Mouse (Mus musculus): ENCODE measurements at regions not wholly inside any gene's neighbourhood (a gene's known extent, or its start where the extent isn't known, plus 50 kb on each side); places are given as distances from the start of the nearest gene placed in this dataset.

DNA sequence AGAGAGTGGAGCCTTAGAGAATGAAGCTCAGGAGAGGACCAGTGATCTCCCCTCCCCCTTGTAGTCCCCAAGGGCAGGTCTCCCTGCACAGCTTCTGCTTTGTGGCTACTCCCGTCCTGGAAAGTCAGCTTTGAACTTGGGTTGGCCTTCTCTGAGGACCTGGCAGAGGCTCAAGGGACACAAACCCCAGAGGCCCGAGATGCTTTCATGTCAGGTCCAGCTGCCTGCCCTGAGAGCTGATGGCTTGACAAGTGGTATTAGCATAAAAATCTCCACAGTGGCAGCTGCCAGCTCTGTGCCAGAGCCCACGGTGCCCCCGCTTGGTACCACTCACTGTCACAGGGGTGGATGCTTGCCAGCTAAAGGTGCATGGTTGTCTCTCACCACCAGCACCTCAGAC is 173.8 kb upstream of the Gm4791 start:
- DNase-seq (ENCODE audit: low read depth, low spot score), result no peak

DNA sequence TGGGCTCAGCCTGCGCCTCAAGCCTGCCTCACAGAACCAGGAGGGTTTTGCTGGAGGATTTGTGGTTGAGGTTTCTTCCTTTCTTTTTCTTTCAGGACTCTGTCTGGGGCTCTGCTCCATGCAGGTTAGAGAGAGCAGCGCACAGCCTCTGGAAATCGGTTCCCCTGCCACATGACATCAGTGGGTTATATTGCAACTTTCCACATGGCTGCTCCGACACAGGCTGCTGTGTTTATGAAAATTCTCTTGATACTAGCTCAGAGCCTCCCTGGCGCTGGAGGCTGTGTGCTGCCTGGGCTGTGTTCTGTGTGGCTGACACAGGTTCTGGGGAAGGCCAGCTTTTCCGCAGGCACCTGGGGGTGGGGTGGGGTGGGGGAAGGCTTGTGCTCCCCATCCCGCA is 178.7 kb upstream of the Gm4791 start:
- DNase-seq (ENCODE audit: low read depth, low spot score), result no peak

- no peak for DNase-seq (ENCODE audit: low read depth, low spot score)
Observed at GRCm38 (mm10) chr9:46819376-46819775, 179.2 kb upstream of the Gm4791 start.

DNA sequence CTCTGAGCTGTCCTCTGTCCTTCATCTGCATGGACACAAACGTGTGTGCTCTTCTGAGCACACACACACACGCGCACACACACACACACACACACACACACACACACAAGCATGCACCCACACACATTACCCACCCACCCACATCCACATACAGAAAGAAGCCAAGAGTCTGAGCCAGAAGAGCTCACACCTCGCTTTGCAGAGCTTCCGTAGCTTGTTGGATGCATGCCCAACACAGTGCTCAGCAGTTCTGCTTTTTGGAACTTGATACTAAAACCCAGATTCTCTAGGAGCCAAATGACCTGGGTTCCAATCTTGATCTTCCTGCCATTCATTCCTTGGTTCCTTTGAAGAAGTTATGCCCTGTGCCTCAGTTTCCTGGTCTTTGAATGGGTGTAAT is 182.4 kb upstream of the Gm4791 start:
- no peak for DNase-seq (ENCODE audit: low read depth, low spot score)

- no peak for DNase-seq (ENCODE audit: low read depth, low spot score)
Observed at GRCm38 (mm10) chr9:46814478-46815241, 183.9 kb upstream of the Gm4791 start.

DNA sequence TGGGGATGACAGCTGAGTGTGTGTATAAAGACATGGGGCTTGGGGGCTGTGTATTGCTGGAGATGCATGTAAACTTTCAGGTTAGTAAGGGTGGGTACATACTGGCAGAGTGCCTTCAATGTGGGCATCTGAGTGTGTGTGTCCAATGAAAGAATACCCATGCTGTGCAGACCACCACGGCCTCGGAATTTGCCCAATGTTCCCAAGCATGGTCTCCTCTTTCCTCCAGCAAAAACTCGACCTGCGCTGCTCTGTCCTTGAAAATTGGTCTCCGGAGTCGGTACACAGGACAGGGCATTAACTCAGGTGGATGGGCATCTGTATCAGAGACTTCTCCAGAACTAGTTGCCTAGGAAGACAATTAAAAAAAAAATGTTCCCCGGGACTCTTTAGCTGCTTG is 188.3 kb upstream of the Gm4791 start:
- no peak for DNase-seq (ENCODE audit: low read depth, low spot score)

GRCm38 (mm10) chr9:46795446-46795845 is 203.1 kb upstream of the Gm4791 start:
- no peak for DNase-seq (ENCODE audit: low read depth, low spot score)

- no peak for DNase-seq (ENCODE audit: low read depth, low spot score)
Observed at GRCm38 (mm10) chr9:46789036-46789435, 209.5 kb upstream of the Gm4791 start.

DNA sequence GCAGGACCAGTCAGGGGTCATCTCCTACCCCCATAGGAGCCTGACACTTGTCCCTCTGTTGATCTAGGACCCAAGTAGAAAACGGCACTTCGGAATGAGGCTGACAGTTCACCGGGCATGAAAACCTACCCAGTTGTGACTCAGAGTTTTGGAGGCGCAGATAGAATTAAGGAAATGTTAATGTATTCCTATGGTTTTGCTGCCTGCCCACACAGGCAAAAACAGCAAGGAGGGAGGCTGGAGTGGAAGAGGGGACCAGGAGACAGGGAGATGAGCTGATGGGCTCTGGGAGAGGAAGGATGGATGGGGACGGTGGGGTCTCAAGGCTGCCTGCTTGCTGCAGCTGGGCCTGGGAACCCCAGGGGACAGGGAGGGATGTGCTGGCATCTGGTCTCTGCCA is 210.1 kb upstream of the Gm4791 start:
- DNase-seq (ENCODE audit: low read depth, low spot score), result no peak

DNA sequence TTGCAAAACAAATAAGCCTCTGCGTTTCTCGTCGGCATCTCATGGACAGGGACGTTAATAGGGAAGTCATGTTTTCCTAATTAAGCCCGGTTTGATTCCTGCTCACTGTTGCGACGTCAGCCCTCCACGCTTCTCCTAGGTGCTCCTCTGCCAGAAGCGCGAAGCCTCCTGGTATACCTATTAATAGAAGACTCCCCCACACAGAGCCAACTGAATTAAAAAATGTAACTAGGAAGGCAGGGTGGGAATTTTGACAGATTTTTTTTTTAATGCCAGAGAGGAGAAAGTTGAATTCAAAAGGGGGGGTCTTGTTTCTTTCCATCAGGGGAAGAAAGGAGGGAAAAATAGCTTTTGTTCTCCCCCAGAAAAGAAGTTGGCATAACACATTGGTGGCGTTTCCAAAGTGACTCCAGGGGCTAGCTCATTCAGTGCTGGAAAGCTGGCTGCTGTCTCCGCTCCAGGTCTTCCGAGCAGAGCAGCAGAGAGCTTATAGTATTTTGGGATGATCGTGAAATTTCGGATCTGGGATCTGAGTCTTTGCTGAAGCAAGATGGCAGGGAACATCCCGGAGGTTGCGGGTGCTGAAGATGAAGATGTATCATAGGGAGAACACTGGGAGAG is 214.1 kb upstream of the Gm4791 start:
- no peak for DNase-seq (ENCODE audit: low read depth, low spot score)

- no peak for DNase-seq (ENCODE audit: low read depth, low spot score)
Observed at GRCm38 (mm10) chr9:46783597-46784354, 214.8 kb upstream of the Gm4791 start.

DNA sequence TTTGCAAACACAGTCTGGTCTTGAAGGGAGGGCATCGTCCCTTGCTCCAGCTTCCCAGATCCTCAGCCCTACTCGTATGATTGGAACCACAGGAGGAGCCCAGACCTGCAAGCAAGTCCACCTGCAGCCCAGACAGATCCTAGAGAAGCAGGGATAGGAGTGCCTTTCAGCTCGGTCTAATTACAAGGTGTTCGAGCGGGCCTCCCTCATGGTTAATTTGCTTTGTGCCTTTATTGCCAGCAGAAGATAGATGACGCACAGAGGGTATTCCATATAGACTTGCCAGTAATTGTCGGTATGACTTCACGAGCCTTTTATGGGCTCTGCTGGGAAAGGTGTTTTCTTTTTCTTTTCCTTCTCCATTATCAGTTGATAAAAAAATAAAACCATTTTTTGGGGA is 216.9 kb upstream of the Gm4791 start:
- no peak for DNase-seq (ENCODE audit: low read depth, low spot score)

GRCm38 (mm10) chr9:46778769-46779168 is 219.8 kb upstream of the Gm4791 start:
- no peak for DNase-seq (ENCODE audit: low read depth, low spot score)

GRCm38 (mm10) chr9:46774821-46775220 is 223.7 kb upstream of the Gm4791 start:
- DNase-seq (ENCODE audit: low read depth, low spot score), result no peak

DNA sequence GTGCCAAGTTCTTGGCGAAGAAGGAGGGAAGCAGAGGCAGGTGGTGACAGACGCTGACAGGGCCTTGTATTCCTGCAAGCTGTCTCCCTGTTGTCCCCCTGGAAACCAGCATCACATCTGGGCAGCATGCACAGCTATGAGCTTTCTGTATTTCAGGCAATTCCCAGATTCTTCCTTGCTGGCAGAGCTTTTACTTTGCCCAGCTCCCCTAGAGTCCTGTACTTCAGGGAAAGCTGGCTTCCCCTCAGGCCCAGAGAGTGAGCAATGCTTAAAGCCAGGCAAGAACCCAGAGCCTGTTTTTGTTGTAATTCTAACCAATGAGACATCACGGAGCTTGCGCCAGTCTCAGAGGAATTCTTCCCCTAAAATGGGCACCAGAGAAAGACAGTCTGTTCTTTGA is 238.3 kb upstream of the Gm4791 start:
- DNase-seq (ENCODE audit: low read depth, low spot score), result no peak

DNA sequence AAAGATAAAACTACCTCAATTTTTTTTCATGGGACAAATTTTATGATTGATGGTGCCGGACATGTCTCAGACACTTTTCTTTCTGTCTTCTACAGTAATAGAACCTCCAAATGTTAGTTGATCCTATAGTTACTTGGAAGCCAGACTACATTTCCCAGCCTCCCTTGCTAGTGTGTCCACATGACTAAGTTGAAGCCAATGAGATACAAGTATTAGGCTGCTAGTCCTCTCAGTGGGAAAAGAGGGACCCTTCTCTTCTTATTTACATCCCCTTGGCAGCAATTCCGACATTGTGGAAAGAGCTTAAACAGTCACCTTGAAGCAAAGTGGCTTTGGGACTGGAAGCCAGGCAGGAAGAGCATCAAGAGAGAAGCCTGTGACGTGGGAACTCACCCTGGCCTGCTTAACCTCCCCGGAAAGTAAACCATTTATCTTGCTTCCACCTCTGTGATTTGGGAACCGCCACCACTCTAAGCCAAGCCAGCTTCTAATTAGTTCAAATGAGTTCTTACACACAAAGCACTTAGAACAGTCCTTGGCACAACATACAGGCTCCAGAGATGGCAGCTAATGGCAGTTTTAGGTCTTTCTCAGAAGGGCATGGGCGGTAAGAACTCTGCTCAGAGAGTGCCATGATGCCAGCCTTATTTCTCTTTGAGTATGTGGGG is 241.4 kb upstream of the Gm4791 start:
- no peak for DNase-seq (ENCODE audit: low read depth, low spot score)

DNA sequence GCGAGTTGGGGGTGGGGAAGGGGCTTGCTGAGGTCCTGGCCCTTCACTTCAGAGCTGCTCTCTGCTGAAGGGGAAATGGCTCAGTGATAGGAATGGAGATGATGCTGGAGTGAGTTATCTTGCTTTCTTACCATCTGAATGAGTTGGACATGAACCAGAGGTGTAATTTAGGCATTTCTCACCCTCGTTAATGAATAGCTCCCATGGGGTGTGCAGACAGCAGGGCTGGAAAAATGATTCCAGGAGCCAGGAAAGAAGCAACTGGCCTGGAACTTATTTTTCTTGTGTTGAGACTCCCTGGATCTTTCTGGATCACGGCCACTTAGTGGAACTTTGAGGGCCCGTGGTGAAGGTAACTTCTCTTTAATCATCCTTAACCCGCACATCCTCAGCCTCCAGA is 246.6 kb upstream of the Gm4791 start:
- DNase-seq (ENCODE audit: low read depth, low spot score), result no peak

GRCm38 (mm10) chr9:46749441-46749840 is 249.1 kb upstream of the Gm4791 start:
- no peak for DNase-seq (ENCODE audit: low read depth, low spot score)

DNA sequence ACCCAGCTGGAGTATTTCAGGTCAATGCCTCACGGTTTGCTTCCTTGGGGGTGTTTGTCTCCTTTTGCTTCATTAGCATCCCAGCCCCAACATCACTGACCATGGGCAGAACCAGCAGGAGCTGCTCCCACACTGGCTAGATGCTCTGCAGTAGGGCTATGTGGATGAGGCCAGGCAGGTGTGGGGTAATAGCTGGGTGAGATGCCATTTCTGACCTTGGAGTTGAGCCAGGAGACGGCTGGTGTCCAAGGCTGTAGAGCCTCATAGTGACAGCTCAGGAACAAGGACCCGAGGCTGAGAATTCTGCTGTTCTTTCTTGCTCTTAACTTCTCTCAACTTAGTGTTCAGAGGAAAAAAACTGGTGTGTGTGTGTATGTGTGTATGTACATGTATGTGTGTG is 252.3 kb upstream of the Gm4791 start:
- DNase-seq (ENCODE audit: low read depth, low spot score), result no peak

- DNase-seq (ENCODE audit: low read depth, low spot score), result no peak
Observed at GRCm38 (mm10) chr9:46740496-46740895, 258.0 kb upstream of the Gm4791 start.

- no peak for DNase-seq (ENCODE audit: low read depth, low spot score)
Observed at GRCm38 (mm10) chr9:46739341-46739740, 259.2 kb upstream of the Gm4791 start.

GRCm38 (mm10) chr9:46738634-46739033 is 259.9 kb upstream of the Gm4791 start:
- DNase-seq (ENCODE audit: low read depth, low spot score), result no peak

Data from CD4-positive helper T cell, adult 2 months (primary cell).